Mouse (Mus musculus) ES-E14 (cell line): ENCODE measurements around the gene Rps2.

Source experiments
- MAFK ChIP-seq: IDR thresholded peaks from 2 replicates; pipeline ENCODE4 v1.6.1; 2014; ENCODE audit warnings: mild to moderate bottlenecking, low read depth, low read length, inconsistent platforms; ENCODE audit not compliant: insufficient read depth
- ZC3H11A ChIP-seq: IDR thresholded peaks from 2 replicates; pipeline ENCODE4 v1.6.1; 2012; ENCODE audit warnings: low read depth, mild to moderate bottlenecking, inconsistent platforms, low read length, borderline replicate concordance
- ZNF384 ChIP-seq: IDR thresholded peaks from 2 replicates; pipeline ENCODE4 v1.6.1; 2012; ENCODE audit warnings: low read depth, low read length, inconsistent platforms

DNA sequence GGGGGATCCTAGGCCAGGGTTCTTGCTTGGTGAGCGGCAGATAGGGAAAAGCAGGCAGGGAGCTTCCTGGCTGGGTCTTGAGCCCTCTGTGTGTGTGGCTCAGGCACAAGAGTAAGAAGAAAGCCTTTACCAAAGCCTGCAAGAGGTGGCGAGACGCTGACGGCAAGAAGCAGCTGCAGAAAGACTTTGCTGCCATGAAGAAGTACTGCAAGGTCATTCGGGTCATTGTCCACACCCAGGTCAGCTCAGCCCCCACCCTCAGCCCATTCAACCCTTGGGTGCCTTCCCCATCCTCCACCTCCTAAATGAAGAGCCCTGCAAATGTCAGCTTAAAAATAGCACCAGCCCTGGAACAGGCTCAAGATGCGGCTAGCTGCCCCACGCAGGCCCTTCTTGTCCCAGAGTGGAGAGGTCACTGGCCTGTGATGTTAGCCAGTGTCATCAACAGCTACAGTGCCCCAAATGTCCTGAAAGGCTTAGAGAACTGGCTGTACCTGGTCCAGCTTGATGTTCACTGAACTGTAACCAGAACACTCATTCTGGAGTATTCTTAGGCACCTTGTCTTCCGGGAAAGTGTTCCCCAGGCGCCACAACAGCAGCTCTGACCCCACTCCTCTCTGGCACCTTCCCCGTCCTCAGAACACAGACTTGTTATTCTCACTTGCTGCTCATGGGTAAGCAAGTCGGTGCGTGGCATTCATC, 14.5 kb downstream of the Rps2 start:
- no peak for TF ChIP-seq MAFK
- TF ChIP-seq ZNF384: no peak
- TF ChIP-seq ZC3H11A: no peak
